Mouse (Mus musculus) hindbrain, embryonic 12.5 days (tissue): ENCODE results near the gene Ube2d1. TPM values are rescaled to one million over a fixed set of nuclear protein-coding genes. Genes with fewer than 3 reads are reported as not detected.

Experiments used
- ATAC-seq: fragments of 200-750 bp; cut with Nextera tagmentation; 2 replicates; pipeline ENCODE4 v1.8.0; 2017; ENCODE audit warnings: moderate TSS enrichment; ENCODE audit not compliant: low FRiP score
- H3K27ac ChIP-seq: fragments of 300-500 bp; sonication (generic); 2 replicates; pipeline ENCODE4 v1.5.1; 2016; ENCODE audit warnings: mild to moderate bottlenecking
- H3K27me3 ChIP-seq: fragments of 300-500 bp; sonication (generic); 2 replicates; pipeline ENCODE4 v1.6.1; 2016; ENCODE audit warnings: mild to moderate bottlenecking
- H3K36me3 ChIP-seq: fragments of 300-500 bp; sonication (generic); 2 replicates; pipeline ENCODE4 v1.6.1; 2016; ENCODE audit warnings: mild to moderate bottlenecking
- H3K4me1 ChIP-seq: fragments of 300-500 bp; sonication (generic); 2 replicates; pipeline ENCODE4 v1.6.1; 2016
- H3K4me2 ChIP-seq: fragments of 300-500 bp; sonication (generic); replicated peaks from 2 replicates; pipeline ENCODE4 v1.6.1; 2016; ENCODE audit warnings: mild to moderate bottlenecking
- H3K4me3 ChIP-seq: fragments of 300-500 bp; sonication (generic); 2 replicates; pipeline ENCODE4 v1.5.1; 2016; ENCODE audit warnings: mild to moderate bottlenecking
- H3K9ac ChIP-seq: fragments of 300-500 bp; sonication (generic); 2 replicates; pipeline ENCODE4 v1.6.1; 2016; ENCODE audit warnings: mild to moderate bottlenecking, moderate library complexity
- H3K9me3 ChIP-seq: fragments of 300-500 bp; sonication (generic); replicated peaks from 2 replicates; pipeline ENCODE4 v1.6.1; 2016; ENCODE audit warnings: mild to moderate bottlenecking
- WGBS: fragments of 180-500 bp; shearing (Covaris S2); methylation state at CpG from one replicate; pipeline ENCODE4 v1.1.7; 2016; 5-methylcytosine and 5-hydroxymethylcytosine counted together
- polyA plus RNA-seq: library from polyadenylated mRNA; unstranded; fragments of >200 nt; fragmentation: Nextera tagmentation; extraction: Ambion mirVana; gene quantifications from 2 replicates; pipeline ENCODE4 v1.2.1, GENCODE M21; 2016

Ube2d1 gene
- polyA plus RNA-seq, 1 experiment from 2014 or later = 146 TPM

GRCm38 (mm10) chr10:71316056-71316455, 31.0 kb upstream of the Ube2d1 start:
- no peak overlapping the region for H3K9ac ChIP-seq
- ATAC-seq = no peak
- no peaks in the 10 kb centered on the region for H3K4me1 ChIP-seq
- H3K36me3 ChIP-seq = no peaks in the 10 kb centered on the region
- H3K4me3 ChIP-seq = no peak overlapping the region
- no peak overlapping the region for H3K4me2 ChIP-seq
- no peaks in the 10 kb centered on the region for H3K27me3 ChIP-seq
- H3K27ac ChIP-seq = no peak overlapping the region
- H3K9me3 ChIP-seq = no peaks in the 10 kb centered on the region
- 73% methylated on average over 11 of the region's 11 CpGs for WGBS

GRCm38 (mm10) chr10:71314596-71314995, 29.5 kb upstream of the Ube2d1 start:
- H3K27me3 ChIP-seq = no peaks in the 10 kb centered on the region
- H3K9me3 ChIP-seq = no peaks in the 10 kb centered on the region
- H3K4me3 ChIP-seq = no peak overlapping the region
- no peaks in the 10 kb centered on the region for H3K36me3 ChIP-seq
- no peaks in the 10 kb centered on the region for H3K4me1 ChIP-seq
- no peak overlapping the region for H3K4me2 ChIP-seq
- H3K9ac ChIP-seq = no peak overlapping the region
- ATAC-seq = no peak
- no peak overlapping the region for H3K27ac ChIP-seq
- WGBS = 88% methylated on average over 3 of the region's 3 CpGs

- ATAC-seq = no peak
- Histone ChIP-seq H3K9me3 (no peaks in the 10 kb centered on the region; the same call in 1 of the 2 replicates), H3K9ac (no peak overlapping the region), H3K27me3 (no peaks in the 10 kb centered on the region), H3K27ac (no peak overlapping the region), H3K4me2 (no peak overlapping the region), H3K4me1 (0 out of 2 replicates have a peak, but pooled peaks cover 2% of the 10 kb centered on the region), H3K4me3 (no peak overlapping the region), H3K36me3 (no peaks in the 10 kb centered on the region)
- 67% methylated on average over 3 of the region's 3 CpGs for WGBS
Observed at GRCm38 (mm10) chr10:71310288-71310687, 25.2 kb upstream of the Ube2d1 start.

GRCm38 (mm10) chr10:71308199-71308598, 23.1 kb upstream of the Ube2d1 start:
- 90% methylated on average over 5 of the region's 5 CpGs for WGBS
- Histone ChIP-seq H3K9me3 (no peaks in the 10 kb centered on the region; the same call in 1 of the 2 replicates), H3K4me1 (0 out of 2 replicates have a peak, but pooled peaks cover 2% of the 10 kb centered on the region), H3K27me3 (no peaks in the 10 kb centered on the region), H3K4me3 (no peak overlapping the region), H3K27ac (no peak overlapping the region), H3K4me2 (no peak overlapping the region), H3K9ac (no peak overlapping the region), H3K36me3 (no peaks in the 10 kb centered on the region)
- no peak for ATAC-seq

GRCm38 (mm10) chr10:71306759-71307158, 21.7 kb upstream of the Ube2d1 start:
- Histone ChIP-seq H3K27me3 (no peaks in the 10 kb centered on the region), H3K9ac (no peak overlapping the region), H3K4me3 (no peak overlapping the region), H3K36me3 (no peaks in the 10 kb centered on the region), H3K4me2 (peak overlapping the region; percentile 41; the same call in 1 of the 2 replicates), H3K27ac (no peak overlapping the region), H3K9me3 (no peaks in the 10 kb centered on the region; the same call in 1 of the 2 replicates), H3K4me1 (0 out of 2 replicates have a peak, but pooled peaks cover 2% of the 10 kb centered on the region)
- ATAC-seq = no peak
- WGBS = 80% methylated on average over 6 of the region's 6 CpGs

GRCm38 (mm10) chr10:71306190-71306589, 21.1 kb upstream of the Ube2d1 start:
- Histone ChIP-seq H3K27ac (no peak overlapping the region), H3K36me3 (no peaks in the 10 kb centered on the region), H3K9ac (no peak overlapping the region), H3K4me3 (no peak overlapping the region), H3K9me3 (no peaks in the 10 kb centered on the region; the same call in 1 of the 2 replicates), H3K4me1 (0 out of 2 replicates have a peak, but pooled peaks cover 2% of the 10 kb centered on the region), H3K27me3 (no peaks in the 10 kb centered on the region), H3K4me2 (peak overlapping the region; percentile 41)
- WGBS = 27% methylated on average over 6 of the region's 6 CpGs
- ATAC-seq = no peak

GRCm38 (mm10) chr10:71302490-71302889, 17.4 kb upstream of the Ube2d1 start:
- H3K4me1 ChIP-seq = 0 out of 2 replicates have a peak, but pooled peaks cover 2% of the 10 kb centered on the region
- no peak for ATAC-seq
- no peak overlapping the region for H3K27ac ChIP-seq
- 34% methylated on average over 5 of the region's 5 CpGs for WGBS
- no peaks in the 10 kb centered on the region for H3K36me3 ChIP-seq
- H3K9me3 ChIP-seq = no peaks in the 10 kb centered on the region
- H3K27me3 ChIP-seq = no peaks in the 10 kb centered on the region
- H3K9ac ChIP-seq = no peak overlapping the region
- H3K4me3 ChIP-seq = no peak overlapping the region
- no peak overlapping the region for H3K4me2 ChIP-seq

DNA sequence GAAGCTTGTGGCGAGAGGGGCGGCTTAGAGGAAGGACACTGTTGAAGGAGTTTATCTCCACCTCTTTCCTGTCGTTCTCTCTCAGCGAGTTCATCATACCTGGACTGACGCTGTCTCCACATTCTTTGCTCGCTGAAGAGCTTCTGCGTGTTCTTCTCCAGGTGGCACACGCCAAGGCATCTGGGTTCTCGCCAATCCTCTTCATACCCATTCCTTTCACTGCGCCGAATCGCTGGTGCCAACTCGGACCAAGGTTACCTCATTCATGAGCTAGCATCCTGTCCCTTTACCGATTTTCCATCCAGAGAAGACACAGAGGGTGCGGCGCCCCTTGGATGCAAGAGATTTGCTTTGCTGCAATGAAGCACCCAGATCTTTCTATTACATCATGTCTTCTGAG, 15.1 kb upstream of the Ube2d1 start:
- no peak for ATAC-seq
- Histone ChIP-seq H3K36me3 (no peaks in the 10 kb centered on the region), H3K9ac (no peak overlapping the region), H3K4me2 (no peak overlapping the region), H3K4me1 (no peaks in the 10 kb centered on the region), H3K4me3 (no peak overlapping the region), H3K27me3 (no peaks in the 10 kb centered on the region), H3K27ac (no peak overlapping the region), H3K9me3 (no peaks in the 10 kb centered on the region)
- 82% methylated on average over 16 of the region's 16 CpGs for WGBS

DNA sequence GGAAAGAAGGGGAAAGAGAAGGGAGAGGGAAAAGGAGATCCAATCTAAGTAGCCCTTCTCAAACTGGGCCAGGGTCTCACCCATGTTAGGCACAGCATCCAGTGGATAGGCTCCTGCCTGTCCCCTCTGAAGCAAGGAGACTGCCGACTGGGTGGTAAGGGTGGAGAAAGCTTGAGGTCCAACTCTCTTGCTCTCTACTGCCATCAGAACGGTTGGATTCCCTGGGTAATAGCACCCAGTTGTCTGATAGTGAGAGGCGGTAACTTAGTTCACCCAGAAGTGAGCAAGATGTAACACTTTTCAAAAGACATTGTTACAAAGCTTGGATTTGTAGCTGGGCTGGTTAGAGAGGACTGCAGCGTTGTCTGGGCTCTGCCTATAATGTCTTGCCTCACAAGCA, 8.2 kb upstream of the Ube2d1 start:
- no peak overlapping the region for H3K4me3 ChIP-seq
- H3K27ac ChIP-seq = no peak overlapping the region
- H3K9me3 ChIP-seq = no peaks in the 10 kb centered on the region
- peaks cover 8% of the 10 kb centered on the region for H3K4me1 ChIP-seq
- H3K36me3 ChIP-seq = no peaks in the 10 kb centered on the region
- H3K27me3 ChIP-seq = no peaks in the 10 kb centered on the region
- ATAC-seq = no peak
- 58% methylated on average over 4 of the region's 4 CpGs for WGBS
- no peak overlapping the region for H3K9ac ChIP-seq
- H3K4me2 ChIP-seq = no peak overlapping the region

DNA sequence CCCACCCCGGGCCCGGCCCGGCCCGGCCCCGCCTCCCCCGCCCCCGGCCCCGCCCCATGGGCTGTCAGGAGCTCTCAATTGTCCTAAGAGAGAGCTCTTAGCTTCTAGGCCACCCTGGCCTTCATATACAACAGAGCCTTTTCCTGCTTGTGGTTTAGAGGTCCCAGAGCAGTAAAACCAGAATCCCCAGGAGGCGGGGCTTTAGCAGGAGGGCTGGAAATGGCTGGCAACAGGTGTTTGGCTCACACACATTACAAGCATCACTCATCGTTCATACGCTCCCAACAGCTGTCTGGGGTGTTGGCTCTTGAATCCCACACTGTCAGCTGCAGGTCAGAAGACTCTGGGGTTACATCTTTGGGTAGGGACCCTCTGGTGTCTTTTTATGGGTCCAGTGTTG, 7.2 kb upstream of the Ube2d1 start:
- peak; percentile 71; the same call in 1 of the 2 replicates for ATAC-seq
- no peaks in the 10 kb centered on the region for H3K36me3 ChIP-seq
- H3K4me2 ChIP-seq = peak overlapping the region; percentile 34
- H3K27ac ChIP-seq = no peak overlapping the region
- H3K27me3 ChIP-seq = no peaks in the 10 kb centered on the region
- H3K4me1 ChIP-seq = peaks cover 8% of the 10 kb centered on the region
- H3K9me3 ChIP-seq = no peaks in the 10 kb centered on the region
- H3K9ac ChIP-seq = no peak overlapping the region
- no peak overlapping the region for H3K4me3 ChIP-seq
- WGBS = 27% methylated on average over 4 of the region's 11 CpGs

DNA sequence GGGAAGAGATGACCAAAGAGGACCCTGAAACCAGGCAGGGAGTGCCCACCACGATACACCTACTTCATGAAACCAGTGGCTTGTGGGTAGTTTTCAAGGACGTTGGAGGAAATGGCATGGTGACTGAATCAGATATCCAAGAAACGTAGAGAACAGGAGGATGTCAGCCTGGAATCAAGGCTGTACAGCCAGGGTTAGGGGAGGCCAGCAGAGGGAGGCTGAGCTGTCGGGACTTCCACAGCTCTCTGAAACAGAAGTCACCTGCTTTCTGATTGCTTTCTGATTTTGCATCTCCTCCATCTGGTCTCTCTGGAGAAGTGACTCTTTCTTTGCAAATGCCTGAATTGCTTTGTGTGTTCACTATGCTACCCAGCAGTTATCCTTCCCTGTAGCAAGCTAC, 6.7 kb upstream of the Ube2d1 start:
- no peaks in the 10 kb centered on the region for H3K27me3 ChIP-seq
- peaks cover 8% of the 10 kb centered on the region for H3K4me1 ChIP-seq
- peak overlapping the region; percentile 34 for H3K4me2 ChIP-seq
- H3K9ac ChIP-seq = no peak overlapping the region
- no peak overlapping the region for H3K27ac ChIP-seq
- no peaks in the 10 kb centered on the region for H3K9me3 ChIP-seq
- H3K36me3 ChIP-seq = no peaks in the 10 kb centered on the region
- no peak overlapping the region for H3K4me3 ChIP-seq
- 30% methylated on average over 4 of the region's 4 CpGs for WGBS
- peak; percentile 13; the same call in 1 of the 2 replicates for ATAC-seq

GRCm38 (mm10) chr10:71291179-71291661, 6.2 kb upstream of the Ube2d1 start:
- 0 out of 2 replicates have a peak, but pooled peaks cover under 1% of the 10 kb centered on the region for H3K27me3 ChIP-seq
- H3K4me3 ChIP-seq = no peak overlapping the region
- no peak overlapping the region for H3K9ac ChIP-seq
- no peaks in the 10 kb centered on the region for H3K9me3 ChIP-seq
- no peak overlapping the region for H3K27ac ChIP-seq
- H3K4me2 ChIP-seq = no peak overlapping the region
- WGBS = 23% methylated on average over 3 of the region's 3 CpGs
- no peaks in the 10 kb centered on the region for H3K36me3 ChIP-seq
- no peak for ATAC-seq
- peaks cover 8% of the 10 kb centered on the region for H3K4me1 ChIP-seq

GRCm38 (mm10) chr10:71284511-71285125, 444 bp downstream of the Ube2d1 start:
- WGBS = under 1% methylated on average over 41 of the region's 41 CpGs
- H3K36me3 ChIP-seq = 0 out of 2 replicates have a peak, but pooled peaks cover 4% of the 10 kb centered on the region
- H3K4me3 ChIP-seq = peak overlapping the region; percentile 97
- H3K4me2 ChIP-seq = peak overlapping the region; percentile 66
- peaks cover 6% of the 10 kb centered on the region; the same call in 1 of the 2 replicates for H3K27me3 ChIP-seq
- no peaks in the 10 kb centered on the region for H3K9me3 ChIP-seq
- H3K9ac ChIP-seq = peak overlapping the region; percentile 95
- peaks cover 35% of the 10 kb centered on the region for H3K4me1 ChIP-seq
- peak overlapping the region; percentile 87 for H3K27ac ChIP-seq
- peak; percentile 88 for ATAC-seq
